Mouse (Mus musculus): ENCODE measurements around the gene Fam129b. TPM values are rescaled to one million over a fixed set of nuclear protein-coding genes. Genes with fewer than 3 reads are reported as not detected.

The Fam129b gene
- total and polyA plus RNA-seq, 3 experiments: 0.26 to 0.55 (median 0.50) TPM

DNA sequence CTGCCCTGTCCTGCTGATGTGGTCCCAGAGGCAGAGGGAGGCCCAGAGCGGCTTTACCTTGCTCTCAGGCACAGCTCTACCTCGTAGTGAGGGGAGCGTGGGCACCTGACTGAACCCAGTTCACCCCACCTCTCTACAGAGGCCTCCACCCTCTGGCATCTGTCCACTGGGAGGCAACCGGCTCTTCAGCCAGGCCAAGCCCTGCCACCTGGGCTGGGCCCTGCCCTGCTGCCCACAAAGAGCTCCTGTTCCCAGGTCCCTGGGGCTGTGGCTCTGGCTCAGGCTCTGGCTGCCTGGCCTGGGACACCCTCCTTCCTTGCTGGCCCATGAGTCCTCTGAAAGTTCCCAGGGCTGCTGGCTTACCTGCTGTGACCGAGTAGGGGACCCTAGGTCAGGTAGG is 38.4 kb downstream of the Fam129b start:
- Histone ChIP-seq H3K9ac (ENCODE audit: insufficient read depth, low read depth) (no peak overlapping the region), H3K4me2 (ENCODE audit: insufficient read depth, low read depth, poor library complexity, severe bottlenecking) (no peak overlapping the region), H3K4me1 (ENCODE audit: control insufficient read depth in 1 of 2, insufficient read depth in 2 of 2) (peaks cover 3 to 10% of the 10 kb centered on the region in 2 experiments; a peak in 2 of 4 replicates), H3K27me3 (replicated peaks) (peaks cover 9% of the 10 kb centered on the region), H3K79me2 (replicated peaks; ENCODE audit: control insufficient read depth, extremely low read depth, insufficient read depth, poor library complexity, severe bottlenecking) (no peaks in the 10 kb centered on the region), H3K27ac (ENCODE audit: insufficient read depth, low read depth) (no peak overlapping the region), H3K9me3 (replicated peaks; ENCODE audit: low read length) (no peaks in the 10 kb centered on the region), H3K4me3 (replicated peaks in 1 of 3; ENCODE audit: low read depth in 2 of 3, low read length in 2 of 3, poor library complexity in 1 of 3) (no peak overlapping the region), H3K36me3 (replicated peaks in 1 of 2; ENCODE audit: control insufficient read depth in 1 of 2, insufficient read depth in 1 of 2, low read length in 1 of 2) (no peaks in the 10 kb centered on the region)
- dilution Hi-C loops (cut with MboI; ENCODE audit: extremely low pct_ligation_motif_present, extremely low pct_unique_long_range_greater_than_20kb, low sequenced_read_pairs): no loop called here
- in situ Hi-C loops (cut with MboI; ENCODE audit: low pct_ligation_motif_present, low pct_unique_long_range_greater_than_20kb, low sequenced_read_pairs): loop anchor here (5.0 kb wide), 1 partner anchor 37 kb away; the partner anchor contains the start of gene Fam129b
- no peak for DNase-seq (ENCODE audit: extremely low read depth)
- TF ChIP-seq POLR2A (IDR thresholded peaks at IDR 0.05; ENCODE audit: low read depth, low read length) (no peak), JUN (IDR thresholded peaks at IDR 0.05; ENCODE audit: insufficient read depth, low read depth, low read length) (no peak), CHD2 (IDR thresholded peaks at IDR 0.05; ENCODE audit: low read length) (no peak), UBTF (IDR thresholded peaks at IDR 0.05; ENCODE audit: low read depth, low read length) (no peak), MAX (IDR thresholded peaks at IDR 0.05; ENCODE audit: low read length) (no peak), CTCF (conservative IDR thresholded peaks at IDR 0.05 in 1 of 2, IDR thresholded peaks at IDR 0.05 in 1 of 2; ENCODE audit: low read depth in 2 of 2, low read length in 2 of 2) (no peak), MAFK (IDR thresholded peaks at IDR 0.05; ENCODE audit: insufficient replicate concordance, low read length) (no peak), MYC (IDR thresholded peaks at IDR 0.05; ENCODE audit: low read depth, low read length) (no peak), USF1 (IDR thresholded peaks at IDR 0.05; ENCODE audit: low read depth, low read length) (no peak), SIN3A (IDR thresholded peaks at IDR 0.05; ENCODE audit: low read length) (no peak), IRF4 (IDR thresholded peaks at IDR 0.05; ENCODE audit: low read depth, low read length) (no peak), ZMIZ1 (IDR thresholded peaks at IDR 0.05; ENCODE audit: low read depth, low read length) (no peak), TBP (conservative IDR thresholded peaks at IDR 0.05; ENCODE audit: low read depth, low read length) (no peak), USF2 (conservative IDR thresholded peaks at IDR 0.05; ENCODE audit: low read depth, low read length) (no peak), MAZ (IDR thresholded peaks at IDR 0.05; ENCODE audit: low read depth, low read length) (no peak)

DNA sequence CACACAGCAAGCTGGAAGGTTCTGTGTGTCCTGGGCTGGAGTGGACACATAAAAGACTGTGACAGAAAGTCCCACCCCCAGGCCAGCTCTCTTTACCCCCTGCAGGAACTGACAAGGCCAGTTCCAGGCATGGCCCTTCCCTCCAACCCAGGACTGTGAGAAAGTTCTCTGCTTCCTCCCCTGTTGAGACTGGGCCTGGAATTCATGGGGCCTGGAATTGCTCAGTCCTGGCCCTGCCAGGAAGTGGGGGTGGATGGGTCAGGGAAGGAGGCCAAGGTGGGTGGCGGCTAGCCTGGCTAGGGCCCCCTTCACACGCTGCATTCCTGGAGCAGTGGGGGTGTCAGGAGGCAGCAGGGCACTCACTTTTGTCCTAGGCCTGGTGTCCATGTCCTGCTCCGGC is 39.0 kb downstream of the Fam129b start:
- in situ Hi-C loops (cut with MboI; ENCODE audit: low pct_ligation_motif_present, low pct_unique_long_range_greater_than_20kb, low sequenced_read_pairs) (loop anchor here (5.0 kb wide), 1 partner anchor 38 kb away; the partner anchor contains the start of gene Fam129b), dilution Hi-C loops (cut with MboI; ENCODE audit: extremely low pct_ligation_motif_present, extremely low pct_unique_long_range_greater_than_20kb, low sequenced_read_pairs) (no loop called here)
- Histone ChIP-seq H3K27me3 (replicated peaks) (peaks cover 8% of the 10 kb centered on the region), H3K4me2 (ENCODE audit: insufficient read depth, low read depth, poor library complexity, severe bottlenecking) (no peak overlapping the region), H3K27ac (ENCODE audit: insufficient read depth, low read depth) (no peak overlapping the region), H3K9ac (ENCODE audit: insufficient read depth, low read depth) (no peak overlapping the region), H3K9me3 (replicated peaks; ENCODE audit: low read length) (no peaks in the 10 kb centered on the region), H3K4me3 (replicated peaks in 1 of 3; ENCODE audit: low read depth in 2 of 3, low read length in 2 of 3, poor library complexity in 1 of 3) (no peak overlapping the region), H3K79me2 (replicated peaks; ENCODE audit: control insufficient read depth, extremely low read depth, insufficient read depth, poor library complexity, severe bottlenecking) (no peaks in the 10 kb centered on the region), H3K4me1 (ENCODE audit: control insufficient read depth in 1 of 2, insufficient read depth in 2 of 2) (peaks cover 3 to 10% of the 10 kb centered on the region in 2 experiments; a peak in 2 of 4 replicates), H3K36me3 (replicated peaks in 1 of 2; ENCODE audit: control insufficient read depth in 1 of 2, insufficient read depth in 1 of 2, low read length in 1 of 2) (no peaks in the 10 kb centered on the region)
- no peak for DNase-seq (ENCODE audit: extremely low read depth)
- no peak for TF ChIP-seq NELFE (IDR thresholded peaks at IDR 0.05; ENCODE audit: low read depth, low read length)
- no peak for TF ChIP-seq CHD2 (IDR thresholded peaks at IDR 0.05; ENCODE audit: low read length)
- TF ChIP-seq MAX (IDR thresholded peaks at IDR 0.05; ENCODE audit: low read length): no peak
- no peak for TF ChIP-seq ELF1 (IDR thresholded peaks at IDR 0.05; ENCODE audit: low read depth, low read length)
- TF ChIP-seq KAT2A (IDR thresholded peaks at IDR 0.05; ENCODE audit: insufficient replicate concordance, low read length): no peak
- TF ChIP-seq CHD1 (IDR thresholded peaks at IDR 0.05; ENCODE audit: low read depth, low read length): no peak
- no peak for TF ChIP-seq NRF1 (IDR thresholded peaks at IDR 0.05; ENCODE audit: low read depth, low read length)
- no peak for TF ChIP-seq USF1 (IDR thresholded peaks at IDR 0.05; ENCODE audit: low read depth, low read length)
- no peak for TF ChIP-seq MYC (IDR thresholded peaks at IDR 0.05; ENCODE audit: low read depth, low read length)
- no peak for TF ChIP-seq RCOR1 (conservative IDR thresholded peaks at IDR 0.05; ENCODE audit: low read depth, low read length)
- no peak for TF ChIP-seq MAZ (IDR thresholded peaks at IDR 0.05; ENCODE audit: low read depth, low read length)
- TF ChIP-seq ZC3H11A (IDR thresholded peaks at IDR 0.05; ENCODE audit: low read depth, low read length): no peak
- no peak for TF ChIP-seq RAD21 (IDR thresholded peaks at IDR 0.05; ENCODE audit: low read depth, low read length)
- TF ChIP-seq ZKSCAN1 (IDR thresholded peaks at IDR 0.05; ENCODE audit: borderline replicate concordance, low read depth, low read length): no peak
- no peak for TF ChIP-seq HCFC1 (IDR thresholded peaks at IDR 0.05; ENCODE audit: low read depth, low read length)
- no peak for TF ChIP-seq E2F4 (IDR thresholded peaks at IDR 0.05; ENCODE audit: insufficient replicate concordance, low read depth, low read length)
- no peak for TF ChIP-seq MAFK (IDR thresholded peaks at IDR 0.05; ENCODE audit: insufficient replicate concordance, low read length)
- TF ChIP-seq TCF12 (IDR thresholded peaks at IDR 0.05; ENCODE audit: low read depth, low read length): no peak
